Mouse (Mus musculus) cerebellum, adult 9-11 months (tissue): Measurements from ENCODE around the gene Samd4.
A peak's percentile ranks its signal among the peaks of the same experiment; 100 is the strongest.

Experiments
- DNase-seq: peaks from one replicate; pipeline ENCODE4 v3.0.0; 2022

Gene Samd4

GRCm38 (mm10) chr14:47000786-47001761 lies 118.4 kb downstream of the Samd4 start:
- no peak for DNase-seq

GRCm38 (mm10) chr14:47004161-47004560 lies 121.5 kb downstream of the Samd4 start:
- peak; percentile 34 for DNase-seq

DNA sequence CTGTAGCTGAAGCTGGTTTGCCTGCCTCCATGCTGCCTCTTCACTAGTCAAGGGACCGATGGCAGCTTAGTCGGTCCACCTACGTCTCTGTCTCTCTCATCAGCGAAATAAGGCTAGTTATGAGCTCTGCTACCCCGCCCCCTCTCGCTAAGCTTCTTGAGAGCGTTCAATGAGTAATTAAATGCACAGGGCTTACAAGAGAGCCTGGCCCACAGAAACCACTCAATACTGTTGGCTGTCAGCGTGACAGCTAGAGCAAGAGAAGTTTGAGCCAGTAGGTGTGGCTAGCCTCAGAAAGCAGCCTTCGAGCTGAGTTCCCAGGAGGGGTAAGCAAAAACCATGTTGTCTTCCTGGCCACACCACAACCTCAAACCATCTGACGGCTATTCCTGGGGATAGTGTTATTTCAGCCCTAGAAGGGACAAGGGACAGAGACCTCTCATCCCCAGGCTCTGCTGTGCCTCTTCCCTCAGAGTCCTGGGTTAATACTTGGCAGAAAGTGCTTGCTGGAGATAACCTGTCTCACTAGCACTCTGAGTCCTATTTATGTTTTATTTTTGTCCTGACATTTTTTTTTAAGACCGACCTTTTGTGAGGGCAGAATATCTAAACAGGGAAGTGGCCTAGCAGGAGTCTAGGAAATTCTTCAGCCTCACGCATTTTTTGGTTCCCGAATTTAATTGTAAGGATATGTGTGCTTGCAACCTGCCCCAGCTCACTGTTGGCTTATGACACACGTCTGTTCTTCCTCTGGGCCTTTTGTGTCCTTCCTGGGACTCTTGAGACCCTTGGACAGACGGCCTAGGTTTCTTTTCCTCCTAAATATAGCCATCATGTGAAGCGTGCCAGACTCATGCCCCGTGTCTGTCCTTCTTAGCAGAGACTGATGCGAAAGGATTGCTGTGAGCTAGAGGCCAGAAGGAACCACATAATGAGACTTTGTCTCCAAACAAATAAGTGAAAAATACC lies 128.8 kb downstream of the Samd4 start:
- no peak for DNase-seq

DNA sequence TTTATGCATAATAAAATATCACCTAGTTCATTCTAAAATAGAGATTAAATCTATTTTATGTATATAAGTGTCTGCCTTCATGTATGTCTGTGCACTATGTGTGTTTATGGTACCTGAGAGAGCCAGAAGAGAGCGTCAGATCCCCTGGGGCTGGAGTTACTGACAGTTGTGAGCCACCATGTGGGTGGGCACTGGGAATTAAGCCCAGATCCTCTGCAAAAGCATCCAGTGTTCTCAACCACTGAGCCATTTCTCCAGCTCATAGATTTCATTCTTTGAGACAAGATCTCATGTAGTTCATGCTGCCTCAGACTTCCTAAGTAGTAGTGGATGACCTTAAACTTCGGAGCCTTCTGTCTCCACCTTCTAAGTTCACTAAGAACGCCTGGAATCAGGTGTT lies 133.0 kb downstream of the Samd4 start:
- no peak for DNase-seq

GRCm38 (mm10) chr14:47017658-47018057 lies 135.0 kb downstream of the Samd4 start:
- no peak for DNase-seq

- no peak for DNase-seq
These were observed 138.2 kb downstream of the Samd4 start for GRCm38 (mm10) chr14:47020886-47021285.

GRCm38 (mm10) chr14:47023529-47023928 lies 140.9 kb downstream of the Samd4 start:
- DNase-seq = no peak

GRCm38 (mm10) chr14:47027431-47028118 lies 144.9 kb downstream of the Samd4 start:
- DNase-seq = no peak

DNA sequence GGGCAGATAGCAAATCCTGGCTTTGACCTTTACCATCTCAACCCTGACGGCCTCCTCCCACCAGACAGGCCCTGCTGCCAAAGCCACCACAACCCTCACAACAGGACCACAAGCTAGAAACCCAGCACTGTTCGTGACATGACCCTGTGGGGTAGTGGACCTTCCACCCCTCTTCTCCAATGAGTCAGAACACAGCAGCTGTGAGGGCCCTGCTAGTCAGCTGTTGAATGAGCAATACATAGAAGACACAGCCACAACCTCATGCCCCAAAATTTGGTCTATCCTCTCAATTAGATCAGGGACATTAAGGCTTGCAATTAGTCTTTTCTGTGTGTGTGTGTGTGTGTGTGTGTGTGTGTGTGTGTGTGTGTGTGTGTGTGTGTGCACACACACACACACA lies 148.9 kb downstream of the Samd4 start:
- no peak for DNase-seq

DNA sequence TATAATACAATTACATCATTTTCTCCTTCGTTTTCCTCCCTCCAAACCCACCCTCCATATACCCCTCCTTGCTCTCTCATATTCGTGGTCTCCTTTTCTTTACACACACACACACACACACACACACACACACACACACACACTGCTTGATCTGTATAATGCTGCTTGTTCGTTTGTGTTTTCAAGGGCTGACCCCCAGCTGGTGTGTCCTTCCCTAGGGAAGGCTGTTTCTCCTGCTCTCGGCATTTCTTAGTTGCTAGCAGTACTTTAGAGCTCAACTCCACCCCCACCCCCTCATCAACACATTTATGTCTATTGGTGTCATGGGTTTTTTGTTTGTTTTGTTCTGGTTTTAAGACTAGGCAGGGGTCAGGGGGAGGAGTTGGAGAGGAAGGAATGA lies 149.5 kb downstream of the Samd4 start:
- no peak for DNase-seq

GRCm38 (mm10) chr14:47033423-47033822 lies 150.8 kb downstream of the Samd4 start:
- DNase-seq = no peak

DNA sequence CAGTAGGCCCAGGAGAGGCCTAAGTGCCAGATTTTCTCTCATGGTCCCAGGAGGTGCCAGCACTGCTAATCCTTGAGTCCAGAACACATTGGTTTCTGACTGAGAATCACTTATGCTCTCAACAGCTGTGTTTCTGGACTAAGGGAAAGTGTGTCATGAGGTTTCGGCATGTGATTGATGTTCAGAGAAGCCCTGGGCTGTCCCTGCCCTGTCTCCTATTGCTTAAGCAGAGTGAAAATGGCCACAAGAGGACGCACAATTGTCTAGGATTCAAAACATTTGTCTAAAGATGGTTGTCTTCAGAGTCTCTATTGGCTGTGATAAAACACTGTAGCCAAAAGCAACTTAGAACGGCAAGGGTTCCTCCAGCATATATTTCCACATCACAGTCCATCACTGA lies 159.0 kb downstream of the Samd4 start:
- DNase-seq = no peak

DNA sequence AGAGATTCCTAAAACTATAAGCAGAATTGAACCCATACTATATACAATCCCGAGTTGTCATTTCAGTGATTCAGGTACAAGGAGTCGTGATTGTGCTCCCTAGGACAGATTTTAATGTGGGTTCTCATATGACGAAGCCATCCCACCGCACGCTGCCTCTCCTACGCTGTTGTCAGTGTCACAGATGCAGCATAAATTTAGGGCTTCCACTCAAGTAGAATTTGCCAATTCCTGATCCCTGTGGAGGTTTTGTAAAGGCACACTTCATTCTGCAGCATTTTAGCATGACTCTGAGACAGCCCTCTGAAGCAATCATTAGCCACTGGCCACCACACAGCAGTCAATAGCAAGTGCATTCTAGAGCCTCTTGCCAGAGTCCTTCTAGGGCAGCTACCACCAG lies 166.4 kb downstream of the Samd4 start:
- no peak for DNase-seq

DNA sequence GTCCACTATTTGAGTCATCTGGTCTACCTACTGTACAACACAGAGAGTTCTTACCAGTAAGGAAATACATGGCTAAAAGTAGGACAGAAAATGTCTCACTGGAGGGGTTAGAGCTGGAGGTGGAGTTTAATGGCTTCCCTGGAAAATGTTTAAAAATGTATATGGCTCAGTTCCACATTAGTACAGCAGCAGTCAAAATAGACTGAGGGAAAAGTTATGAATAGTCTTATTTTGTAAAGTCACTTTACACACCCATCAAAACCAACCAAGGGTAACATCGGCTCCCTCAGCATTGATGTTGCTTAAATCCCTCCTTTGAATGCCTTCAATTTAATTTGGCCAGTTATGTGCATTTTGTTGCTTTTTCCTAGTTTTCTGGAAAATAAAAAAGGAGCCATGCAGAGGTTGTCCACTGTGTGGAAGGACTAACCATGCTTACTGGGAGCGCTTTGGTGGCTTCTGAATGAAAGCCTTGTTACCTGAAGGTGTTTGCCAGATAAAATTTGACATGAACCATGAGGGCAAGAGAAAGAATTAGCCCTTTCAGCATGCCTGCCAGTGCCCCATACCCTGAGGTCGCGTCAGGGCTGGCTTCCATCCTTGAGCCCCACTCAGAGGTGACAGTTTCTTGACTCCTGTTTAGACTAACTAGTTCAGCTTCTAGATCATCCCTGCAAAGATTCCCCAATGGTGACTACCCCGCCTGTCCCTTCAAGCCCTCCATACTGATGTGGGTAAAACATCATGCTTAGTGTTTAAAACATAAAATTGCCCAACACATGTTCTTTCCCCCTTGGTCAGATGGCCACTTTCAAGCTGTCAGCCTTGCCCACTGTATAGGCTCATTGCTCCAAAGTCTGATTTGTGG lies 169.3 kb downstream of the Samd4 start:
- no peak for DNase-seq

DNA sequence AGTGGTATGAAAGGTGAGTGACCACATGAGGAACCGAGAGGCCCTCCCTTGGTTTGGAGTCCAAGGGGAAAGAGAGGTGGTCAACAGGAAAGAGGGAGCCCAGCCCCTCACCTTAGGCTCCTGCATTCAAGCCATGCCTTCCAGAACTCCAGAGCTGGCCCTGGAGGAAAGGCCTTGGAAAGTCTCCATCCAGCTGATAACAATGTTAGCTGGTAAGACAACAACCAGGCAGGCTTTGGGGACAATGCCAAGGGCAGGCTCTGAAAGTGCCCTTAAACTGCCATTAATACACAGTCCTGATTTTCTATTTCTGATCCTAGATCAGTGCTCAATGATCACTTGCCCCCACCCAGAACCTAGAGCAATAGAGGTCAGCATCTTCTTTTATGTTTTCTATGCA lies 170.4 kb downstream of the Samd4 start:
- no peak for DNase-seq

DNA sequence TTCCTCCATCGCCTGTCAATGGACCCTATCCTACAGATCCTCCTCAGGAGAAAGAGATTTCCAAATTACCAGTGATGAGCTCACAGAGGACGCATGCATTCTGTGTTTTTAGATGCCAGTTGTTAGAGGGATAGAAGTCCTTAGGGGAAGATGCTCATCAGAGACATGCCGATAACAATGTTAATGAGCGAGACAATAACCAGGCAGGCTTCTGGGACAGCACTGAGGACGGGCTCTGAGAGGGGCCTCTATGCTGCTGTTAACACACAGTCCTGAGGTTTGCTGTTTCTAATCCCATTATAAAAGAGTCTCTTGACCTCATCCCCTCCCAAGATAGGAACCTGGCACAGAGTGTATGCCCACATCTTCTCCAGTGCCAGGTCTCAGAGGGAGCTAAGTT lies 171.2 kb downstream of the Samd4 start:
- no peak for DNase-seq

DNA sequence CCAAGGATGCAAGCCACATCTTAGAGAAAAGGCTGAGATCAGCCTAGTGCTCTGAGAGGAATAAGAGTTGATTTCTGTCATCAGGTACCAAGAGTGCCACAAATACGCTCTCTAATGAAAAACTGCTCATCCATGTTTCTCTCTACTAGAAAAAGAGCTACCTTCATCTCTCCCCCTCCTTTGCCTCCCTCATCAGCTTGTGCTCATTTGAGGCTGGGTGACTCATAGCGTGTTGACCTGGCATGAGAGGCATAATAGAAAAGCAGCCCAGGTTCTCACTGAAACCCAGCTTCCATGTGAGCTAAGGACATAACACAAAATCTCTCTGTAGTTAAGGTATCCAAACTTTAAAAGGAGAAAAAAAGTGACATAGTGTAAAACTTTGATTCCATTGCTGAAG lies 176.3 kb downstream of the Samd4 start:
- no peak for DNase-seq

DNA sequence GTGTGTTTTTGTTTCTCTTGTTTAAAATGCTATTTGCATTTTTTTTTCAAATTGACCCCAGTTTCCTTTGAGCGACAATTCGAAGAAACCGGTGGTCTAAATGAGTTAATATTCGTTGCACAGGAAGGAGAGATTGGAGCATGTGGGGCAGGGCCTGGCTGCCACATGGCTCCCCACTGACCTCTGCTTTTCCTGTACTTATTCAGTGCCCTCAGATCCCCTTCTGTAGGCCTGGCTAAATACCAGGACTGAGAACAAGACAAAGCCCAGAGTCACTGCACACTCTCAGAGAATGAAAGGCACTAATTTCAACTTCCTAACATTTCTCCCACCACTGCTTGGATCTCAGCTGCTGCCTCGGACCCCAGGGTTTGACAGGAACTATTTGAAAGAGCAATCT lies 182.4 kb downstream of the Samd4 start:
- peak; percentile 22 for DNase-seq

- DNase-seq = no peak
These were observed 184.2 kb downstream of the Samd4 start for GRCm38 (mm10) chr14:47066901-47067300.

GRCm38 (mm10) chr14:47074045-47074666 lies 191.5 kb downstream of the Samd4 start:
- DNase-seq = no peak

GRCm38 (mm10) chr14:47075010-47075677 lies 192.5 kb downstream of the Samd4 start:
- no peak for DNase-seq
